Mouse (Mus musculus) layer of hippocampus, adult 2 months (tissue): ENCODE measurements around the gene Cisd1. TPM values are rescaled to one million over a fixed set of nuclear protein-coding genes. Genes with fewer than 3 reads are reported as not detected.

Experiments
- DNase-seq, 2 experiments: peaks; one replicate each; pipeline ENCODE4 v3.0.0; 2022; ENCODE audit warnings: low spot score in 2 of 2
- H3K27ac ChIP-seq: fragments of 200-600 bp; 2 replicates; pipeline ENCODE4 v1.8.1; 2022
- H3K4me3 ChIP-seq: fragments of 200-600 bp; 2 replicates; pipeline ENCODE4 v1.8.1; 2022; ENCODE audit warnings: mild to moderate bottlenecking
- CTCF ChIP-seq: fragments of 200-600 bp; conservative IDR thresholded peaks from 2 replicates; pipeline ENCODE4 v1.8.1; 2022; ENCODE audit warnings: antibody characterized with exemption, mild to moderate bottlenecking, moderate library complexity
- total RNA-seq, 2 experiments: library from RNA; stranded (reverse); gene quantifications; 2 replicates each; pipeline ENCODE4 v1.2.3; 2021

The Cisd1 gene
- total RNA-seq, 2 experiments from 2014 or later = 121 to 136 TPM

GRCm38 (mm10) chr10:71346722-71347508, 2.2 kb upstream of the Cisd1 start:
- peak overlapping the region; percentile 97 for H3K27ac ChIP-seq

GRCm38 (mm10) chr10:71346106-71346505, 1.4 kb upstream of the Cisd1 start:
- no peak for TF ChIP-seq CTCF
- Histone ChIP-seq H3K27ac (no peak overlapping the region), H3K4me3 (no peak overlapping the region)
- no peak for DNase-seq

More at GRCm38 (mm10) chr10:71346722-71347508, 2.2 kb upstream of the Cisd1 start:
- no peak for DNase-seq
- peak overlapping the region; percentile 92 for H3K4me3 ChIP-seq
- TF ChIP-seq CTCF = peak; percentile 68

GRCm38 (mm10) chr10:71343567-71344265, 1.0 kb downstream of the Cisd1 start:
- no peak for DNase-seq
- H3K27ac ChIP-seq = peak overlapping the region; percentile 97
- no peak for TF ChIP-seq CTCF

GRCm38 (mm10) chr10:71343130-71343529, 1.6 kb downstream of the Cisd1 start:
- TF ChIP-seq CTCF = no peak
- peak overlapping the region; percentile 29; the same call in 1 of the 2 replicates for H3K27ac ChIP-seq
- DNase-seq = no peak
- H3K4me3 ChIP-seq = peak overlapping the region; percentile 99

More at GRCm38 (mm10) chr10:71343567-71344265, 1.0 kb downstream of the Cisd1 start:
- H3K4me3 ChIP-seq = peak overlapping the region; percentile 99

GRCm38 (mm10) chr10:71342030-71342805, 2.5 kb downstream of the Cisd1 start:
- TF ChIP-seq CTCF = peak; percentile 63
- DNase-seq = no peak
- H3K4me3 ChIP-seq = no peak overlapping the region; the same call in 1 of the 2 replicates

GRCm38 (mm10) chr10:71341290-71341689, 3.5 kb downstream of the Cisd1 start:
- H3K27ac ChIP-seq = no peak overlapping the region
- H3K4me3 ChIP-seq = no peak overlapping the region
- no peak for DNase-seq
- no peak for TF ChIP-seq CTCF

More at GRCm38 (mm10) chr10:71342030-71342805, 2.5 kb downstream of the Cisd1 start:
- H3K27ac ChIP-seq = no peak overlapping the region

- no peak for TF ChIP-seq CTCF
- H3K4me3 ChIP-seq = no peak overlapping the region
- no peak for DNase-seq
- no peak overlapping the region for H3K27ac ChIP-seq
Measured at GRCm38 (mm10) chr10:71340195-71340594, 4.6 kb downstream of the Cisd1 start.

- DNase-seq = no peak
- Histone ChIP-seq H3K27ac (peak overlapping the region; percentile 37; the same call in 1 of the 2 replicates), H3K4me3 (no peak overlapping the region)
- no peak for TF ChIP-seq CTCF
Measured at GRCm38 (mm10) chr10:71339463-71339862, 5.3 kb downstream of the Cisd1 start.

- Histone ChIP-seq H3K4me3 (no peak overlapping the region), H3K27ac (0 out of 2 replicates have a peak overlapping the region, but pooled peaks have one; percentile 37)
- no peak for TF ChIP-seq CTCF
- DNase-seq = no peak
Measured at GRCm38 (mm10) chr10:71338156-71338905, 6.4 kb downstream of the Cisd1 start.

- no peak for DNase-seq
- no peak overlapping the region for H3K27ac ChIP-seq
- H3K4me3 ChIP-seq = no peak overlapping the region
- no peak for TF ChIP-seq CTCF
Measured at GRCm38 (mm10) chr10:71337733-71338132, 7.0 kb downstream of the Cisd1 start.

- H3K4me3 ChIP-seq = no peak overlapping the region
- no peak for DNase-seq
- no peak overlapping the region for H3K27ac ChIP-seq
- no peak for TF ChIP-seq CTCF
Measured at GRCm38 (mm10) chr10:71332859-71333258, 11.9 kb downstream of the Cisd1 start.

GRCm38 (mm10) chr10:71332376-71332775, 12.4 kb downstream of the Cisd1 start:
- DNase-seq = no peak
- Histone ChIP-seq H3K27ac (no peak overlapping the region), H3K4me3 (no peak overlapping the region)
- peak; percentile 60 for TF ChIP-seq CTCF
